Mouse (Mus musculus): ENCODE results near the gene Ppt2. TPM values are rescaled to one million over a fixed set of nuclear protein-coding genes. Genes with fewer than 3 reads are reported as not detected.

The Ppt2 gene
- polyA plus RNA-seq, 1 experiment: 40.9 TPM

DNA sequence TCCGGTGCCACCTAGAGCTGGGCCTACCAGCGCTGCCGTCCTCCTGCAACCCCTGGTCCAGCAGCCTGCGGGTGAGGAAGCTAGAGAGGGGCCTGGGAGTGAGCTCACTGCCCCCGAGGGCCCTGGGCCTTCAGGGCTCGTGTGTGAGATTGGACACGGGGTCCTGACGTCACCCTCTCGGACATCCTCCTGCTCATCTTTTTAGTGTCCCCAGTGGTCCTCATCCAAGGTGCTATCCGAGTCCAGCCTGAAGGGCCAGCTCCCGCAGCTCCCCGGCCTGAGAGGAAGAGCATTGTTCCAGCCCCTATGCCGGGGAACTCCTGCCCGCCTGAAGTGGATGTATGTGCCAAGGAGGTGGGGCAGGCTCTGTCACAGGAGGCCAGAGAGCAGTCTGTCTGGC, 22.5 kb upstream of the Ppt2 start:
- Histone ChIP-seq H3K4me3 (replicated peaks; ENCODE audit: extremely low read depth, low read depth, low read length) (no peak overlapping the region), H3K4me1 (ENCODE audit: control insufficient read depth, insufficient read depth, low read length) (peaks cover 16% of the 10 kb centered on the region)
- DNase-seq: no peak
- TF ChIP-seq POLR2A (IDR thresholded peaks at IDR 0.05; ENCODE audit: borderline replicate concordance, extremely low read depth, low read depth, low read length) (no peak), CTCF (IDR thresholded peaks at IDR 0.05; ENCODE audit: insufficient read depth, low read length) (no peak)
- 80% methylated on average over 14 of the region's 14 CpGs for WGBS

DNA sequence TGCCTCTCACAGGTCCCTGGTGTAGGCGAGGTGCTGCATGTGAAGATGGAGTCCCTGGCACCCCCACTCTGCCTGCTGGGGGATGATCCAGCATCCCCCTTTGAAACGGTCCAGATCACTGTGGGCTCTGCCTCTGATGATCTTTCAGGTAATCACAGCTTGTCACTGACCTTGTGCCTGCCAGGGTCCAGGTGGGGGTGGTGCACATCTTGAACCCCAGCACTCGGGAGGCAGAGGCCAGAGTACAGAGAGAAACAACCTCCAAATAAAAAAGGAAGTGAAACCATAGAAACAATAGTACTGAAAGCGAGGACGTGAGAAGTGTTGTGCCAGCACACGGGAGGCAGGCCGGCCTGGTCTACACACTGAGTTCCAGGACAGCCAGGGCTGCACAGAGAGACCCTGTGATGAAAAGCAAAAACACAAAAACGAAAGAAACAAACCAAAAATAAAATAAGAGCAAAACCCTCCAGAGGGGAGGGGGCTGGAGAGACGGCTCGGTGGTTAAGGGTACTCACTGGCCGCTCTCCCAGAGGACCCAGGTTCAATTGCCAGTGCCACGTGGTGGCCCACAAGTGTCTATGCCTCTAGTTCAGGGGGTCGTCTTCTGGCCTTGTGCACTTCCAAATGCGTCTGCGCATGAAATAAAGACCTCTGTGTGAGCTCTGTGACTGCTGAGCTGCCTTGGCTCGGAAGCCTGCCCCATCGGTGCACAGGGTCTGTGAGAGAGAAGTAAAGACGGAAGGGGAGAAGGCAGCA, 21.0 kb upstream of the Ppt2 start:
- TF ChIP-seq POLR2A (IDR thresholded peaks at IDR 0.05; ENCODE audit: borderline replicate concordance, extremely low read depth, low read depth, low read length): no peak
- TF ChIP-seq CTCF (IDR thresholded peaks at IDR 0.05; ENCODE audit: insufficient read depth, low read length): no peak
- no peak overlapping the region for H3K4me3 ChIP-seq (replicated peaks; ENCODE audit: extremely low read depth, low read depth, low read length)
- DNase-seq: no peak
- H3K4me1 ChIP-seq (ENCODE audit: control insufficient read depth, insufficient read depth, low read length): peaks cover 9% of the 10 kb centered on the region
- 83% methylated on average over 18 of the region's 18 CpGs for WGBS

DNA sequence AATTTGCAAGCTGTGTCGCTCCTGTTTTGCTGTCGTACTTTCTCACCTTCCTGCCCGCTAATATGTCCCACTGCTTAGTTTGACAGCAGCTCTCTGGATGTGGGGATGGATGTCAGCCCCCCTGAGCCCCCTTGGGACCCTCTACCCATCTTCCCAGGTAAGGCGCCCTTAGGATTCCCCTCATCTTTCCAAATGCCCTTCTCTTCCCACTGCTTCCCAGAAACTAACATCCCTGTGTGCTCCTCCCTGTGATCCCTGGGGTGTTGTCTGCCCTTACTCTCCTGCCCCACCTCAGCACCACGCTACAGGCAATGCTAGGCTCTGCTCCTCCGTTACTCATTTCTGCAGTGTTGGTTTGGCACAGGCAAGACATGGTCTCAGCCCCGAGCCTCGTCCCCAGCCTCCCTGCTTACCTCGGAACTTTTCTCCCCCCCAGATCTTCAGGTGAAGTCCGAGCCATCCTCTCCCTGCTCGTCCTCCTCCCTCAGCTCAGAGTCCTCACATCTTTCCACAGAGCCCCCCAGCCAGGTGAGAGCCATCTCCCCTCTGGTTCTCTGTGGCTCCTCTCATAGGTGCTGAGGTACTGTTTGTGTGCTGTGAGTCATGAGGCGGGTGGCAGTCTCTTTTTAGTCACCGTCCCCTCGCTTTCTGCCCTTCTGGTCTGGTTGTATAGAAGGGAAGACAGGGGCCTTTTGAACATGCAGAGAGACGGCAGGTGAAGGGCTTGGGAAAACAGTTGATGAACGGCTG, 20.0 kb upstream of the Ppt2 start:
- TF ChIP-seq POLR2A (IDR thresholded peaks at IDR 0.05; ENCODE audit: borderline replicate concordance, extremely low read depth, low read depth, low read length): no peak
- TF ChIP-seq CTCF (IDR thresholded peaks at IDR 0.05; ENCODE audit: insufficient read depth, low read length): no peak
- no peak for DNase-seq
- 82% methylated on average over 16 of the region's 16 CpGs for WGBS
- Histone ChIP-seq H3K4me3 (replicated peaks; ENCODE audit: extremely low read depth, low read depth, low read length) (no peak overlapping the region), H3K4me1 (ENCODE audit: control insufficient read depth, insufficient read depth, low read length) (peaks cover 5% of the 10 kb centered on the region; the same call in 1 of the 2 replicates)

DNA sequence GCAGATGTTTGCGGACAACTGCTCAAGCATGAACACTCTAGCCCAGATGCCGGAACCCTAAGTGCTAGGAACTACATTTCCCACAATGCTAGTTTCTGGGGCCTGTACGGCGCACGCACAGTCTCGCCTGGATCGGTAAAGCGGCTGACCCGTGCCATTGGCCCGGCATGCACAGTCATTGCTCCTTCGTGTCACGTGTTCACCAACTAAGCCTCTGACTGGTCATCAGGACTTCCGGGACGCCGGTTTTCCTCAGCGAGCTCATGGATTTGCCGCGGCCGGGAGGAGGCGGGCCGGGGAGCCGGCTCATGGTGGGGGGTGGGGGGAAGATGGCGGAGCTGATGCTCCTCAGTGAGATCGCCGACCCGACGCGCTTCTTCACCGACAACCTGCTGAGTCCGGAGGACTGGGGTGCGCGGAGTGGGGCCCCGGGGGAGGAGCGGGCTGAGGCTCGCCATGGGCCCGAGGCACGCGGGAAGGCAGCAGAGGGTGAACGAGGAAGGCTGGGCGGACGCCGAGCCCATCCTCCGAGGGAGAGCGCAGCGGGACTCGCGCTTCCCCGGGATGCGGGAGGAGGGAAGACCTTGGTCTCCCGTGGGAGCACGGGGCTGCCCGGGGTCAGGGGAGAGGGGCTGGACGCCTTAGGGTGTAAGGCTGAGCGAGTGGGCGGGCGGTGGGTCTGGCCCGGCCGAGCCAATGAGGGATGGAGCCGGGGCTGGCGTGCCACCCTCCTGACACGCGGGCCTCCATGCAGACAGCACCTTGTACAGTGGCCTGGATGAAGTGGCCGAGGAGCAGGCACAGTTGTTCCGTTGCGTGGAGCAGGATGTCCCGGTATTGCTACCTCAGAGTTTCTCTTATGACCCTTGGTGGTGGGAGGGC, 18.8 kb upstream of the Ppt2 start, which contains the start of gene Atf6b:
Gene Atf6b, plus strand, starts transcription at position 241 of the 882 bp plus-strand sequence.
- no peak for TF ChIP-seq CTCF (IDR thresholded peaks at IDR 0.05; ENCODE audit: insufficient read depth, low read length)
- TF ChIP-seq POLR2A (IDR thresholded peaks at IDR 0.05; ENCODE audit: borderline replicate concordance, extremely low read depth, low read depth, low read length): peak; percentile 51; the same call in 1 of the 2 replicates
- under 1% methylated on average over 66 of the region's 66 CpGs for WGBS

DNA sequence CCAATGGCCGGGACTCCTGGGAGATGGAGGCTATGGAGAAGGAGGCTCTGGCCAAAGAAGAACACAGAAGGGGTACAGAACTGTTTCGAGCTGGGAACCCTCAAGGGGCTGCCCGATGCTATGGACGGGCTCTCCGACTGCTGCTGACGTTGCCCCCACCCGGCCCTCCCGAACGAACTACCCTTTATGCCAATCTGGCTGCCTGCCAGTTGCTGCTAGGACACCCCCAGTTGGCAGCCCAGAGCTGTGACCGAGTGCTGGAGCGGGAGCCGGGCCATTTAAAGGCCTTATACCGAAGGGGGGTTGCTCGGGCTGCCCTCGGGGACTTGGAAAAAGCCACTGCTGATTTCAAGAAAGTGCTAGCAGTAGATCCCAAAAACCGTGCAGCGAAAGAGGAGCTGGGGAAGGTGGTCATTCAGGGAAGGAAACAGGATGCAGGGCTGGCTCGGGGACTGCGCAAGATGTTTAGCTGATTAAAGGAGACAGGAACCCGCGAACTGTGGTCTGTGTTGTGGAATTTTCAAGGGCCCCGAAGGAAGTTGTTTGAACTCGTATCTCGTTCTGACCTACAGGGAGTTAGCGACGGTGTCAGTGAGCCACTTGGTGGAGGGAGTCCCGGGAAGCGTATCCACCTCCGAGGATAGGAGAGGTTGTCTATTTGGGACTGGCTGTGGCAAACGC, 17.7 kb upstream of the Ppt2 start:
- no peak for DNase-seq
- Histone ChIP-seq H3K4me1 (ENCODE audit: control insufficient read depth, insufficient read depth, low read length) (peaks cover 5% of the 10 kb centered on the region), H3K4me3 (replicated peaks; ENCODE audit: extremely low read depth, low read depth, low read length) (no peak overlapping the region)
- 65% methylated on average over 30 of the region's 30 CpGs for WGBS
- TF ChIP-seq POLR2A (IDR thresholded peaks at IDR 0.05; ENCODE audit: borderline replicate concordance, extremely low read depth, low read depth, low read length) (no peak), CTCF (IDR thresholded peaks at IDR 0.05; ENCODE audit: insufficient read depth, low read length) (no peak)

More for the DNA sequence above, 18.8 kb upstream of the Ppt2 start, which contains the start of gene Atf6b:
- peak; percentile 84 for DNase-seq
- H3K4me3 ChIP-seq (replicated peaks; ENCODE audit: extremely low read depth, low read depth, low read length): peak within 1 kb of the TSS; percentile 82
- H3K4me1 ChIP-seq (ENCODE audit: control insufficient read depth, insufficient read depth, low read length): peaks cover 5% of the 10 kb centered on the region; the same call in 1 of the 2 replicates

DNA sequence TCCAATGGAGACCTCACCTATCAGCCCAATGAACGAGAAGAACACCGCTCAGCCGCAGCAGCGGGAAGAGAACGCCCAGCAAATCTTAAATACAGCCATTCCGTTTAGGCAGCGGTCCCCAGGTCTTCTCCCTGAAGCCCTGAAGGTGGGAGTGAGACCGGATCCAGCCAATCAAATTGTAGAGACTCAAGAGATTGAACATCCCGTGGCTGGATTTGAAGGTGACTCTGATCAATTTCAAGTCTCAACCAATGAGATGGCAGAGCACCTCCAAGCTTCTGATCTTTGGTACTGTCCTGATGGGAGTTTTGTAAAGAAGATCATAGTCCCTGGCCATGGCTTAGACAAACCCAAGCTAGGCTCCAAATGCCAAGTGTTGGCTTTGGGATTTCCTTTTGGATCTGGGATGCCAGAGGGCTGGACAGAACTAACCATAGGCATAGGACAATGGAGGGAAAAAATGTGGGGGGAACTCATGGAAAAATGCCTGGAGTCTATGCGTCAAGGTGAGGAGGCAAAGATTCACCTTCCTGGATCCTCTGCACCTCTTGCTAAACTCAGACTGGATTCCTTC, 17.0 kb upstream of the Ppt2 start:
- no peak for DNase-seq
- H3K4me3 ChIP-seq (replicated peaks; ENCODE audit: extremely low read depth, low read depth, low read length): peak overlapping the region; percentile 73
- TF ChIP-seq POLR2A (IDR thresholded peaks at IDR 0.05; ENCODE audit: borderline replicate concordance, extremely low read depth, low read depth, low read length) (no peak), CTCF (IDR thresholded peaks at IDR 0.05; ENCODE audit: insufficient read depth, low read length) (no peak)
- peaks cover 5% of the 10 kb centered on the region for H3K4me1 ChIP-seq (ENCODE audit: control insufficient read depth, insufficient read depth, low read length)
- 42% methylated on average over 10 of the region's 10 CpGs for WGBS

DNA sequence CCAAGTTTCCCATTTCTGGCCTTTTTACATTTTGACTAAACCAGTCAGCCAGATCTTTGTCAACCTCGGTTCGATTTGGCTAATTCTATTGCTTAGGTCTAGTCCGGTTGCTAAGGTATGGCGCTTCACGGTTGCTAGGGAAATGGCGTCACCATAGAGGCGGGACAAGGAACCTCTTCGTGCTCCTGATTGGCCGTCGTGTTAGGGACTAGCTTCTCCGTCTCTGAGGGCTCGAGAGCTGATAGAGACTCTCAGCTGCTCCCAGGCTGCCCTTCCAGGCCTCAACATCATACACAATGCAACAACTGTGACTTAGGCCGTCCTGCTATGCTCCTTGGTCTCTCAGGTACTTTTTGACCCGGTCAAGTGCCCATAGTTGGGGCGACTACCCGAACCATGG, 16.3 kb upstream of the Ppt2 start, which contains the start of gene Fkbpl:
Gene Fkbpl, plus strand, starts transcription at position 157 of the 400 bp plus-strand sequence.
- TF ChIP-seq POLR2A (IDR thresholded peaks at IDR 0.05; ENCODE audit: borderline replicate concordance, extremely low read depth, low read depth, low read length) (peak; percentile 51; the same call in 1 of the 2 replicates), CTCF (IDR thresholded peaks at IDR 0.05; ENCODE audit: insufficient read depth, low read length) (no peak)
- WGBS: under 1% methylated on average over 16 of the region's 16 CpGs

DNA sequence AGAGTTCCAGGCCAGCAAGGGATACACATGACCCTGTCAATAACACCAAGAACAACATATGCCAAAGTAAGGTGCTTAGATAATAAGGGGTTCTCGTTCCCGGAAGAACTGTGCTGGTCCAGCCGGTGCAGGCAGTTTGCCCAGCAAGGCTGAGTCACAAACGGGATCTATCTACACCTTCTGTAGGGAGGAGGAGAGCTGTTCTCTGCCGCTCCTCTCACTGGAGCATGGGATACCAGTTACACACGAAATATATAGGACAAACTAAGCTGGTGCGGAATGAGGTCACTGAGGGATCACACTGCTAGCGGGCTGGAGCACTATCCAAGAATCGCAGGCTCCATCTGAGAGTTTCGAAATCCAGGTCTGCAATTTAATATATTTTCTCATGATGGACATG, 15.6 kb upstream of the Ppt2 start:
- no peak overlapping the region for H3K4me3 ChIP-seq (replicated peaks; ENCODE audit: extremely low read depth, low read depth, low read length)
- no peak for DNase-seq
- WGBS: 71% methylated on average over 10 of the region's 10 CpGs
- H3K4me1 ChIP-seq (ENCODE audit: control insufficient read depth, insufficient read depth, low read length): peaks cover 5% of the 10 kb centered on the region
- TF ChIP-seq POLR2A (IDR thresholded peaks at IDR 0.05; ENCODE audit: borderline replicate concordance, extremely low read depth, low read depth, low read length) (no peak), CTCF (IDR thresholded peaks at IDR 0.05; ENCODE audit: insufficient read depth, low read length) (no peak)

More for the DNA sequence above, 16.3 kb upstream of the Ppt2 start, which contains the start of gene Fkbpl:
- DNase-seq: peak; percentile 96
- peak within 1 kb of the TSS; percentile 73 for H3K4me3 ChIP-seq (replicated peaks; ENCODE audit: extremely low read depth, low read depth, low read length)
- peaks cover 5% of the 10 kb centered on the region for H3K4me1 ChIP-seq (ENCODE audit: control insufficient read depth, insufficient read depth, low read length)
